Mouse (Mus musculus): Measurements from ENCODE around the gene Tedc2. TPM values are rescaled to one million over a fixed set of nuclear protein-coding genes. Genes with fewer than 3 reads are reported as not detected.

Tedc2 gene
- polyA plus RNA-seq, 1 experiment from 2014 or later = 11.9 TPM

- H3K4me1 ChIP-seq (replicated peaks) = peaks cover 58% of the 10 kb centered on the region
- ATAC-seq (ENCODE audit: low read depth) = peak; percentile 58
These were observed 8.8 kb downstream of the Tedc2 start for GRCm38 (mm10) chr17:24211631-24212440.

DNA sequence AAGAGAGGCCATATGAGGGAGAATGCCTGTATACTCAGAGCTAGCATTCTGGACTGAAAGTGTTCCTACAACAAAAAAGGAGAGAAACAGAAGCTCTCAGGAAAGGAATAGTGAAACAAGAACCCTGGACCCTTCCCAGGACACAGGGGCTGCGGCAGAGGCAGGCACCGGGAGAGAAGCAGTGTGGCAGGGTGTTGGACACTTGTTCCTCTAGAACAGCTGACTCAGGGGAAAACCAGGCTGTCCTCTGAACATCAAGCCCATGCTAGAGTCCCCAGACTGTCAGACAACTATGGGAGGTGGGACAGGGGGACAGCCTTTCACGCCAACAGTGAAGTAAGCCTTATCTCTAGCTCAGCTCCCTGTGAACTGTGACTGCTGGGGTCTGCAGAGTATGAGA lies 10.1 kb downstream of the Tedc2 start:
- Histone ChIP-seq H3K27ac (replicated peaks) (peak overlapping the region; percentile 83), H3K4me2 (peak overlapping the region; percentile 96), H3K9me3 (no peaks in the 10 kb centered on the region), H3K4me1 (replicated peaks) (peaks cover 70% of the 10 kb centered on the region), H3K27me3 (peaks cover 25% of the 10 kb centered on the region), H3K36me3 (peaks cover 7% of the 10 kb centered on the region), H3K4me3 (no peak overlapping the region), H3K9ac (no peak overlapping the region)
- ATAC-seq (ENCODE audit: low read depth) = no peak
- WGBS = 78% methylated on average over 3 of the region's 3 CpGs

More at GRCm38 (mm10) chr17:24211631-24212440, 8.8 kb downstream of the Tedc2 start:
- H3K9ac ChIP-seq = peak overlapping the region; percentile 84
- 2% methylated on average over 37 of the region's 37 CpGs for WGBS
- peak overlapping the region; percentile 96 for H3K4me2 ChIP-seq
- H3K4me3 ChIP-seq = peak overlapping the region; percentile 57
- H3K27ac ChIP-seq (replicated peaks) = peak overlapping the region; percentile 83
- H3K9me3 ChIP-seq = no peaks in the 10 kb centered on the region
- peaks cover 20% of the 10 kb centered on the region for H3K36me3 ChIP-seq
- H3K27me3 ChIP-seq = peaks cover 25% of the 10 kb centered on the region

GRCm38 (mm10) chr17:24209916-24210240 lies 10.8 kb downstream of the Tedc2 start:
- peak overlapping the region; percentile 95 for H3K4me2 ChIP-seq
- H3K36me3 ChIP-seq = peaks cover under 1% of the 10 kb centered on the region; the same call in 1 of the 2 replicates
- WGBS = 74% methylated on average over 3 of the region's 3 CpGs
- H3K9ac ChIP-seq = no peak overlapping the region
- no peaks in the 10 kb centered on the region for H3K9me3 ChIP-seq
- ATAC-seq (ENCODE audit: low read depth) = no peak
- H3K4me1 ChIP-seq (replicated peaks) = peaks cover 72% of the 10 kb centered on the region
- H3K27me3 ChIP-seq = peaks cover 25% of the 10 kb centered on the region
- peak overlapping the region; percentile 75; the same call in 1 of the 2 replicates for H3K4me3 ChIP-seq
- peak overlapping the region; percentile 89 for H3K27ac ChIP-seq (replicated peaks)

- Histone ChIP-seq H3K4me2 (peak within 1 kb of the TSS; percentile 95), H3K36me3 (no peaks in the 10 kb centered on the region), H3K9ac (peak within 1 kb of the TSS; percentile 87), H3K4me3 (peak within 1 kb of the TSS; percentile 75), H3K4me1 (replicated peaks) (peaks cover 78% of the 10 kb centered on the region), H3K9me3 (no peaks in the 10 kb centered on the region), H3K27me3 (peaks cover 25% of the 10 kb centered on the region), H3K27ac (replicated peaks) (peak within 1 kb of the TSS; percentile 89)
- peak; percentile 19; the same call in 1 of the 2 replicates for ATAC-seq (ENCODE audit: low read depth)
- under 1% methylated on average over 32 of the region's 43 CpGs for WGBS
These were observed 11.4 kb downstream of the Tedc2 start, which contains the start of gene Ntn3 for GRCm38 (mm10) chr17:24209043-24209915. Gene Ntn3 (minus strand): TSS chr17:24209531.

- no peaks in the 10 kb centered on the region for H3K36me3 ChIP-seq
- H3K4me3 ChIP-seq = peak overlapping the region; percentile 75
- WGBS = 1% methylated on average over 29 of the region's 29 CpGs
- H3K27ac ChIP-seq (replicated peaks) = peak overlapping the region; percentile 89
- H3K9me3 ChIP-seq = no peaks in the 10 kb centered on the region
- H3K27me3 ChIP-seq = peaks cover 25% of the 10 kb centered on the region
- ATAC-seq (ENCODE audit: low read depth) = no peak
- H3K9ac ChIP-seq = peak overlapping the region; percentile 87
- H3K4me1 ChIP-seq (replicated peaks) = peaks cover 85% of the 10 kb centered on the region
- H3K4me2 ChIP-seq = peak overlapping the region; percentile 95
These were observed 12.0 kb downstream of the Tedc2 start for GRCm38 (mm10) chr17:24208641-24209042.

DNA sequence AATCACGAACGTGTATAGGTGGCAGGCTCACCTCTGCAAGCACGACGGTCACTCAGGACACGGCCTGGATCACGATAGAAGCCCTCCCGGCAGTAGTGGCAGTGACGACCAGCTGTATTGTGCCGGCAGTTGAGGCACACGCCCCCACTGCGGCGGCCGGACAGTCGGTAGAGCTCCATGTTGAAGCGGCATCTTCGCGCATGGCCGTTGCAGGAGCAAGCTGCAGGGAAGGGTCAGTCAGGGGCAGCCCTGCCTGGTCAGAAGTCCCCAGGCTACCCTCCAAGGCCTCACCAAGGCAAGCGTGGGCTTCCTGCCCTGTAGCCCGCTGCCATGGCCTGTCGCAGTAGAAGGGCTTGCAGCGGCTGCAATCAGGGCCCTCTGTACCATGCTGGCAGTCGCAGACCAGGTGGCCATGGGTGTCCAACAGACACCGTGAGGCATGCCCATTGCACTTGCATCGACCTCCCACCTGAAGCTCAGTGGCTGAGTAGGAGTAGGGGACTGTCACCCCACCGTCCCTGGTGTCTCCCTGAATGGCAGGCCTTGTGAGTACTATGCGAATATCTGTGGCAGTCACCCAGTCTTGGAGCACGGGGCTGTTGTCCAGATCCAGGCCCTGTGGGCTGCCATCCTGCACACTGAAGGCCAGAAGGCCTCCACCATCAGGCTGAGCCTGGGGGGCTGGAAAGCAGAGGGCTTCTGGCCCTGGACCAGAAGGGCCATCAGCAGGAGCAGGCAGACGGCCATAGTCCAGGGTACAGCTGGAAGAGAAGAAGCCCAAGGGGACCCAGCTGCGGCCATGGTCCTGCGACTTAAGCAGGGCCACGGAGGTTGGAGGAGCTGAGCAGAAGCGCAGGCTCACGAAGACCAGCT lies 12.6 kb downstream of the Tedc2 start:
- Histone ChIP-seq H3K9ac (peak overlapping the region; percentile 87), H3K4me3 (peak overlapping the region; percentile 75), H3K27ac (replicated peaks) (peak overlapping the region; percentile 89), H3K9me3 (no peaks in the 10 kb centered on the region), H3K36me3 (no peaks in the 10 kb centered on the region), H3K4me1 (replicated peaks) (peaks cover 91% of the 10 kb centered on the region), H3K27me3 (peaks cover 25% of the 10 kb centered on the region), H3K4me2 (peak overlapping the region; percentile 95)
- WGBS = 42% methylated on average over 34 of the region's 34 CpGs
- ATAC-seq (ENCODE audit: low read depth) = no peak

GRCm38 (mm10) chr17:24206451-24207351 lies 13.9 kb downstream of the Tedc2 start:
- H3K36me3 ChIP-seq = no peaks in the 10 kb centered on the region
- 6% methylated on average over 52 of the region's 62 CpGs for WGBS
- H3K9ac ChIP-seq = peak overlapping the region; percentile 87
- peak overlapping the region; percentile 75 for H3K4me3 ChIP-seq
- peak overlapping the region; percentile 95 for H3K4me2 ChIP-seq
- H3K27ac ChIP-seq (replicated peaks) = peak overlapping the region; percentile 84
- H3K27me3 ChIP-seq = peaks cover 25% of the 10 kb centered on the region
- peak; percentile 19 for ATAC-seq (ENCODE audit: low read depth)
- H3K9me3 ChIP-seq = no peaks in the 10 kb centered on the region
- H3K4me1 ChIP-seq (replicated peaks) = peaks cover 93% of the 10 kb centered on the region

DNA sequence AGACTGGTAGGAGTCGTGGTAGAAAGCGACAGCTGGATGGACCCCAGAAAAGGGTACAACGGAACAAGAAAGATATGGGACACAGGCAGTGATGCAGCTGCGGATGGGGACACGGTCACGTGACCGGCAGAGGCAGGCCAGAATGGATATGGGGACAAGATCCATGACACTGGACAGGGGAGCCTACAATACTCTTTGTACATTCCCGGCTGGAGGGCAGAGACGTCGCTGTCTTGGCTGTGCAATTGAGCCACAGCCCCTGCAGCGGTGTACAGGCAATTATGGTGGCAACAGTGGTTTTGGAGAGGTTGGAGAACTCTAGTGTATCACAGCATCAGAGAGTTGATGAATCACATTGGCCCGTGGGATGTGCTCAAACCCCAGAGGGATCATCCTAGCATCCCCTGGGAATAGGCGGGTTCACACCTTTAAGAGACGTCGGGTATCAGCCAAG lies 14.7 kb downstream of the Tedc2 start:
- Histone ChIP-seq H3K27ac (replicated peaks) (peak overlapping the region; percentile 84), H3K36me3 (no peaks in the 10 kb centered on the region), H3K9ac (peak overlapping the region; percentile 87), H3K4me3 (peak overlapping the region; percentile 75), H3K4me1 (replicated peaks) (peaks cover 88% of the 10 kb centered on the region), H3K4me2 (peak overlapping the region; percentile 95), H3K27me3 (peaks cover 25% of the 10 kb centered on the region), H3K9me3 (no peaks in the 10 kb centered on the region)
- ATAC-seq (ENCODE audit: low read depth) = peak; percentile 10
- WGBS = 5% methylated on average over 15 of the region's 15 CpGs

DNA sequence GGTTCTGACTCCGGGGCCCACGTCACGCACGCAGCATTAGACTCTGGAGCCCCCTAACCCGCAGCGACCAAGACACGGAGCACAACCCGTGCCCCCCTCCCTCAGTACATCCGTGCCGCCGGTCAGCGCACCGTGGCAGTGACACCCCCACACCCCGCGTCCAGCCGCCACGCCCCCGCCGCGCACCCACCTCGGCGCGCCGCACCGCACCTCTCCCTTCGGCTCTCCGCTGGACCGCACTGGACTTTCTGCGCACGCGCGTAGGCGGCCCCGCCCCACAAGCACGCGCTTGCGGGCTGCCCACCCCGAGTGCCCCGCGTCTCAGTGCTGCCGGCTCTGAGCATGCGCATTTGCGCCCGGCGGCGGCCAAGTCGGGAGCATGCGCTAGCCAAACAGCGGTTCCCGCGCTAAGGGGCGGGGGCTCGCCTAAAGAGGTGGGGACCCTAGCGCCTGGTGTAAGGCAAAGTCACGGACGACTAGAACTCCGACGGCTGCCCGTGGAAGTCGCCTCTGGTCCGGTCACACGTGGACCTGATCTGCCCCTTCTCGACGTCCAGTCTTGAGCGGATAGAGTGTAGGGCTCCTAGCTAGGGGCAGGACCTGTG lies 15.3 kb downstream of the Tedc2 start, which contains the start of gene Tbc1d24:
Tbc1d24 (minus strand) TSS at position 279 of the 605 bp plus-strand sequence.
- Histone ChIP-seq H3K27ac (replicated peaks) (peak within 1 kb of the TSS; percentile 84), H3K36me3 (no peaks in the 10 kb centered on the region), H3K27me3 (peaks cover 20% of the 10 kb centered on the region), H3K4me3 (peak within 1 kb of the TSS; percentile 75), H3K4me1 (replicated peaks) (peaks cover 82% of the 10 kb centered on the region), H3K4me2 (peak within 1 kb of the TSS; percentile 95), H3K9me3 (no peaks in the 10 kb centered on the region), H3K9ac (peak within 1 kb of the TSS; percentile 87)
- WGBS = under 1% methylated on average over 65 of the region's 65 CpGs
- peak; percentile 74 for ATAC-seq (ENCODE audit: low read depth)

DNA sequence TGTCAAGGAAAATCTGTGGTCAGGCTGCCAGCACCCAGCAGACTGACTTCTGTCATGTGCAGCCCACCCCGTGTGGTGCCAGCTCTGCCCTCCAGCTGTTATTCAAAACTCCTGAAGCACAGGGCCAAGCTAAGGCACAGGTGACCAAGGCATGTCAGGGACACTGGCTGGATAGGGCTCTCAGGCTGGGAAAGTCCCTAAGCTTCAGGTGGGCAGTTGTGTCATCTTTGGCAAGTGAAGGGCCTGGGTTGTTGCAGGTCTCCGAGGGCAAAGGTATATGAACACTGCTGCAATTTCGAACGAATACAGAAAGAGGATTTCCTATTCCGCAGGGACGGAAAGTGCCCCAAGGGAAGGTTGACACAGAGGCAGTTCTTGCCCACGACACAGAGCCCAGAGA lies 15.8 kb downstream of the Tedc2 start:
- peak overlapping the region; percentile 75 for H3K4me3 ChIP-seq
- H3K4me2 ChIP-seq = peak overlapping the region; percentile 95
- H3K9me3 ChIP-seq = no peaks in the 10 kb centered on the region
- peak overlapping the region; percentile 87 for H3K9ac ChIP-seq
- peaks cover 15% of the 10 kb centered on the region for H3K27me3 ChIP-seq
- WGBS = 12% methylated on average over 7 of the region's 7 CpGs
- peaks cover 80% of the 10 kb centered on the region for H3K4me1 ChIP-seq (replicated peaks)
- H3K36me3 ChIP-seq = no peaks in the 10 kb centered on the region
- ATAC-seq (ENCODE audit: low read depth) = no peak
- peak overlapping the region; percentile 49; the same call in 1 of the 2 replicates for H3K27ac ChIP-seq (replicated peaks)

All from neural tube, embryonic 13.5 days (tissue).